Mouse (Mus musculus): ENCODE results near the gene Pacrg. TPM values are rescaled to one million over a fixed set of nuclear protein-coding genes. Genes with fewer than 3 reads are reported as not detected.

Gene Pacrg
- polyA plus RNA-seq, 1 experiment from 2014 or later: 1.0 TPM

- WGBS: 84% methylated on average over 7 of the region's 7 CpGs
- H3K4me2 ChIP-seq: no peak overlapping the region
- H3K4me3 ChIP-seq: no peak overlapping the region
- H3K9me3 ChIP-seq (replicated peaks): no peaks in the 10 kb centered on the region
- H3K4me1 ChIP-seq (replicated peaks): no peaks in the 10 kb centered on the region; the same call in 1 of the 2 replicates
- H3K27ac ChIP-seq: no peak overlapping the region
- no peak for ATAC-seq (replicated peaks; ENCODE audit: insufficient number of reproducible peaks, insufficient read depth, low FRiP score, low read depth)
- no peak overlapping the region for H3K9ac ChIP-seq
- no peaks in the 10 kb centered on the region for H3K27me3 ChIP-seq
- H3K36me3 ChIP-seq: no peaks in the 10 kb centered on the region
Measured at GRCm38 (mm10) chr17:10575306-10575705, 264.8 kb downstream of the Pacrg start.

- no peaks in the 10 kb centered on the region for H3K9me3 ChIP-seq (replicated peaks)
- no peak overlapping the region for H3K27ac ChIP-seq
- no peak overlapping the region for H3K4me3 ChIP-seq
- no peaks in the 10 kb centered on the region for H3K36me3 ChIP-seq
- no peaks in the 10 kb centered on the region for H3K4me1 ChIP-seq (replicated peaks)
- H3K4me2 ChIP-seq: no peak overlapping the region
- no peak for ATAC-seq (replicated peaks; ENCODE audit: insufficient number of reproducible peaks, insufficient read depth, low FRiP score, low read depth)
- H3K9ac ChIP-seq: no peak overlapping the region
- WGBS: 84% methylated on average over 4 of the region's 4 CpGs
- H3K27me3 ChIP-seq: no peaks in the 10 kb centered on the region
Measured at GRCm38 (mm10) chr17:10572436-10572835, 267.7 kb downstream of the Pacrg start.

GRCm38 (mm10) chr17:10569270-10569669, 270.8 kb downstream of the Pacrg start:
- Histone ChIP-seq H3K27me3 (no peaks in the 10 kb centered on the region), H3K4me2 (no peak overlapping the region), H3K27ac (no peak overlapping the region), H3K9me3 (replicated peaks) (no peaks in the 10 kb centered on the region), H3K4me3 (no peak overlapping the region), H3K4me1 (replicated peaks) (peaks cover 4% of the 10 kb centered on the region), H3K9ac (no peak overlapping the region), H3K36me3 (no peaks in the 10 kb centered on the region)
- ATAC-seq (replicated peaks; ENCODE audit: insufficient number of reproducible peaks, insufficient read depth, low FRiP score, low read depth): no peak
- 80% methylated on average over 10 of the region's 10 CpGs for WGBS

GRCm38 (mm10) chr17:10567411-10567810, 272.7 kb downstream of the Pacrg start:
- no peak overlapping the region for H3K4me3 ChIP-seq
- no peaks in the 10 kb centered on the region for H3K9me3 ChIP-seq (replicated peaks)
- no peak overlapping the region for H3K9ac ChIP-seq
- H3K36me3 ChIP-seq: no peaks in the 10 kb centered on the region
- no peaks in the 10 kb centered on the region for H3K27me3 ChIP-seq
- no peak overlapping the region for H3K4me2 ChIP-seq
- no peak for ATAC-seq (replicated peaks; ENCODE audit: insufficient number of reproducible peaks, insufficient read depth, low FRiP score, low read depth)
- peaks cover 4% of the 10 kb centered on the region for H3K4me1 ChIP-seq (replicated peaks)
- WGBS: 88% methylated on average over 3 of the region's 3 CpGs
- no peak overlapping the region for H3K27ac ChIP-seq

- no peaks in the 10 kb centered on the region for H3K9me3 ChIP-seq (replicated peaks)
- no peak overlapping the region for H3K27ac ChIP-seq
- 90% methylated on average over 5 of the region's 5 CpGs for WGBS
- H3K4me1 ChIP-seq (replicated peaks): peaks cover 4% of the 10 kb centered on the region
- no peaks in the 10 kb centered on the region for H3K36me3 ChIP-seq
- no peak overlapping the region for H3K4me2 ChIP-seq
- no peak overlapping the region for H3K4me3 ChIP-seq
- no peaks in the 10 kb centered on the region for H3K27me3 ChIP-seq
- no peak for ATAC-seq (replicated peaks; ENCODE audit: insufficient number of reproducible peaks, insufficient read depth, low FRiP score, low read depth)
- H3K9ac ChIP-seq: no peak overlapping the region
Measured at GRCm38 (mm10) chr17:10564191-10564590, 275.9 kb downstream of the Pacrg start.

- H3K27me3 ChIP-seq: no peaks in the 10 kb centered on the region
- no peak for ATAC-seq (replicated peaks; ENCODE audit: insufficient number of reproducible peaks, insufficient read depth, low FRiP score, low read depth)
- H3K4me3 ChIP-seq: no peak overlapping the region
- no peak overlapping the region for H3K27ac ChIP-seq
- peaks cover 4% of the 10 kb centered on the region for H3K4me1 ChIP-seq (replicated peaks)
- no peak overlapping the region for H3K9ac ChIP-seq
- H3K4me2 ChIP-seq: no peak overlapping the region
- 89% methylated on average over 7 of the region's 7 CpGs for WGBS
- no peaks in the 10 kb centered on the region for H3K9me3 ChIP-seq (replicated peaks)
- H3K36me3 ChIP-seq: no peaks in the 10 kb centered on the region
Measured at GRCm38 (mm10) chr17:10562871-10563270, 277.2 kb downstream of the Pacrg start.

GRCm38 (mm10) chr17:10560053-10560452, 280.1 kb downstream of the Pacrg start:
- WGBS: 89% methylated on average over 3 of the region's 3 CpGs
- Histone ChIP-seq H3K4me2 (no peak overlapping the region), H3K27ac (no peak overlapping the region), H3K9me3 (replicated peaks) (no peaks in the 10 kb centered on the region), H3K9ac (no peak overlapping the region), H3K4me3 (no peak overlapping the region), H3K27me3 (no peaks in the 10 kb centered on the region), H3K36me3 (no peaks in the 10 kb centered on the region), H3K4me1 (replicated peaks) (no peaks in the 10 kb centered on the region)
- ATAC-seq (replicated peaks; ENCODE audit: insufficient number of reproducible peaks, insufficient read depth, low FRiP score, low read depth): no peak

GRCm38 (mm10) chr17:10558671-10559070, 281.4 kb downstream of the Pacrg start:
- H3K4me2 ChIP-seq: no peak overlapping the region
- H3K36me3 ChIP-seq: no peaks in the 10 kb centered on the region
- H3K4me3 ChIP-seq: no peak overlapping the region
- no peak overlapping the region for H3K9ac ChIP-seq
- 70% methylated on average over 8 of the region's 8 CpGs for WGBS
- no peaks in the 10 kb centered on the region for H3K4me1 ChIP-seq (replicated peaks)
- ATAC-seq (replicated peaks; ENCODE audit: insufficient number of reproducible peaks, insufficient read depth, low FRiP score, low read depth): no peak
- H3K27me3 ChIP-seq: no peaks in the 10 kb centered on the region
- no peak overlapping the region for H3K27ac ChIP-seq
- H3K9me3 ChIP-seq (replicated peaks): no peaks in the 10 kb centered on the region

- WGBS: 74% methylated on average over 16 of the region's 16 CpGs
- ATAC-seq (replicated peaks; ENCODE audit: insufficient number of reproducible peaks, insufficient read depth, low FRiP score, low read depth): no peak
- H3K27ac ChIP-seq: no peak overlapping the region
Measured at GRCm38 (mm10) chr17:10552295-10553056, 287.6 kb downstream of the Pacrg start.

GRCm38 (mm10) chr17:10550781-10551520, 289.2 kb downstream of the Pacrg start:
- H3K36me3 ChIP-seq: no peaks in the 10 kb centered on the region
- H3K27me3 ChIP-seq: no peaks in the 10 kb centered on the region
- no peaks in the 10 kb centered on the region for H3K9me3 ChIP-seq (replicated peaks)
- no peak overlapping the region for H3K4me3 ChIP-seq
- WGBS: 73% methylated on average over 15 of the region's 15 CpGs
- no peak overlapping the region for H3K9ac ChIP-seq
- H3K4me2 ChIP-seq: no peak overlapping the region
- peaks cover 23% of the 10 kb centered on the region for H3K4me1 ChIP-seq (replicated peaks)
- ATAC-seq (replicated peaks; ENCODE audit: insufficient number of reproducible peaks, insufficient read depth, low FRiP score, low read depth): no peak
- no peak overlapping the region for H3K27ac ChIP-seq

More at GRCm38 (mm10) chr17:10552295-10553056, 287.6 kb downstream of the Pacrg start:
- peaks cover 23% of the 10 kb centered on the region for H3K4me1 ChIP-seq (replicated peaks)
- H3K36me3 ChIP-seq: no peaks in the 10 kb centered on the region
- no peak overlapping the region for H3K4me2 ChIP-seq
- H3K9me3 ChIP-seq (replicated peaks): no peaks in the 10 kb centered on the region
- H3K4me3 ChIP-seq: no peak overlapping the region
- no peaks in the 10 kb centered on the region for H3K27me3 ChIP-seq
- H3K9ac ChIP-seq: no peak overlapping the region

- WGBS: 42% methylated on average over 3 of the region's 3 CpGs
- peak; percentile 55 for ATAC-seq (replicated peaks; ENCODE audit: insufficient number of reproducible peaks, insufficient read depth, low FRiP score, low read depth)
- Histone ChIP-seq H3K9ac (no peak overlapping the region), H3K4me3 (no peak overlapping the region), H3K4me1 (replicated peaks) (peaks cover 23% of the 10 kb centered on the region), H3K4me2 (no peak overlapping the region), H3K27me3 (no peaks in the 10 kb centered on the region), H3K36me3 (no peaks in the 10 kb centered on the region), H3K27ac (peak overlapping the region; percentile 27; the same call in 1 of the 2 replicates), H3K9me3 (replicated peaks) (no peaks in the 10 kb centered on the region)
Measured at GRCm38 (mm10) chr17:10549825-10550224, 290.3 kb downstream of the Pacrg start.

All from heart, embryonic 15.5 days (tissue).